Mouse (Mus musculus) ES-Bruce4 (cell line): Measurements from ENCODE around the gene Wee1. TPM values are rescaled to one million over a fixed set of nuclear protein-coding genes. Genes with fewer than 3 reads are reported as not detected.

Experiments
- H3K27ac ChIP-seq: 2 replicates; pipeline ENCODE4 v1.5.1; 2012; ENCODE audit warnings: low read length, inconsistent platforms; ENCODE audit not compliant: insufficient read depth
- H3K27me3 ChIP-seq: 2 replicates; pipeline ENCODE4 v1.6.1; 2012; ENCODE audit warnings: mild to moderate bottlenecking, low read length, inconsistent platforms; ENCODE audit not compliant: control insufficient read depth, poor library complexity, insufficient read depth, severe bottlenecking
- H3K36me3 ChIP-seq: 2 replicates; pipeline ENCODE4 v1.6.1; 2012; ENCODE audit warnings: inconsistent platforms, mild to moderate bottlenecking, low read length, moderate library complexity; ENCODE audit not compliant: control insufficient read depth, poor library complexity, insufficient read depth, severe bottlenecking
- H3K4me1 ChIP-seq: one replicate; pipeline ENCODE4 v1.8.1; 2011; ENCODE audit warnings: low read length; ENCODE audit not compliant: control insufficient read depth, insufficient read depth
- H3K4me3 ChIP-seq: 2 replicates; pipeline ENCODE4 v1.5.1; 2011; ENCODE audit warnings: low read depth, mild to moderate bottlenecking, low read length
- H3K9ac ChIP-seq: 2 replicates; pipeline ENCODE4 v1.6.1; 2012; ENCODE audit warnings: low read depth, mild to moderate bottlenecking, inconsistent platforms; ENCODE audit not compliant: poor library complexity, severe bottlenecking
- H3K9me3 ChIP-seq: replicated peaks from 2 replicates; pipeline ENCODE4 v1.6.1; 2012; ENCODE audit warnings: mild to moderate bottlenecking, low read length, inconsistent platforms; ENCODE audit not compliant: control insufficient read depth, poor library complexity, insufficient read depth, severe bottlenecking
- CTCF ChIP-seq: IDR thresholded peaks from one replicate; pipeline ENCODE4 v1.8.1; 2011; ENCODE audit warnings: low read depth, low read length
- EP300 ChIP-seq: IDR thresholded peaks from 2 replicates; pipeline ENCODE4 v1.6.1; 2011; ENCODE audit warnings: low read depth, low read length; ENCODE audit not compliant: insufficient read depth
- POLR2A ChIP-seq: IDR thresholded peaks from one replicate; pipeline ENCODE4 v1.8.1; 2011; ENCODE audit warnings: low read length; ENCODE audit not compliant: insufficient read depth
- polyA plus RNA-seq: library from polyadenylated mRNA; stranded (reverse); fragments of >200 nt; gene quantifications from 2 replicates; pipeline ENCODE4 v1.2.4, GENCODE M21; 2011; ENCODE audit warnings: low read depth; ENCODE audit not compliant: missing spikeins, insufficient read depth, insufficient read length

Gene Wee1
- 58.7 and 60.1 TPM in 2 replicates for polyA plus RNA-seq

DNA sequence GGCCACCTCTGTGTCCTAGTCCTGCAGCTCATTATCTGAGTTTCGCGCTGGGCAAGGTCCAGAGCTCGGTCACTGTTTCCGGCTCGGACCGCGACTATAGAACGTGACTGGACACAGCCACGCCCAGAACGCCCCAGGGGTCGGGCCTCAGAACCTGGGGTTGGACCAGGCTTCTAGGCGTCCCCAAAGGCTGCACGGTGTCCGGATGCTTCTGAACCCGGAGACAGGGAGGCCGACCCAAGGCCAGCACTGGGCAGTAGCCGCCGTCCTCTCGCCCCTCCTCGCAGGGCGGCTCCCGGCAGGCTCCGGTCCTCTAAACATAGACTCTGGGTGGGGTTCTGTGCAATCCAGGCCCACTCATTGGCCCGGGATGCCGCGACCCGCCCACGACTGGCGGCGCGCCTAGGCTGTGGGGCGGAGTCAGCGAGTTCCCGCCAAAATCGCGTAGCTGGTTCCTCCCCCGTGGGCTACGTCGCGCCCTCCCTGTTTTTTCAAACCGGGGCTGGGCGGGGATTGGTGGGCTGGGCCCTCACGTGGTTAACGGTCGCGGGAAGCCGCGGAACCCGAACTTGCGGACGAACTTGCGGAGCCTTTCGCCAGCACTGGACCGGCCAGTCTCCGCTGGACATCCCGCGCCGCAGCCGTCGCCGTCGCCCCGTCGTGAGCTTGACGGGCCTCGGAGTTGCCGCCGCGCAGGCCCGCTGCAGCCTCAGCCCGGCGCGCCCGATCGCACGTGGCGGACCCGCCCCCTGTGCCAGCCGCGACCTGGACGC lies at the start of gene Wee1:
Gene Wee1, plus strand, starts transcription at position 531 of the 773 bp plus-strand sequence.
- Histone ChIP-seq H3K36me3 (peaks cover 23% of the 10 kb centered on the region), H3K4me3 (peak within 1 kb of the TSS; percentile 96), H3K27me3 (no peaks in the 10 kb centered on the region), H3K4me1 (no peaks in the 10 kb centered on the region), H3K9ac (peak within 1 kb of the TSS; percentile 88), H3K27ac (peak within 1 kb of the TSS; percentile 10), H3K9me3 (peaks cover 2% of the 10 kb centered on the region; the same call in 1 of the 2 replicates)
- TF ChIP-seq EP300: 0 out of 2 replicates have a peak, but pooled peaks have one; percentile 20
- TF ChIP-seq CTCF: no peak

DNA sequence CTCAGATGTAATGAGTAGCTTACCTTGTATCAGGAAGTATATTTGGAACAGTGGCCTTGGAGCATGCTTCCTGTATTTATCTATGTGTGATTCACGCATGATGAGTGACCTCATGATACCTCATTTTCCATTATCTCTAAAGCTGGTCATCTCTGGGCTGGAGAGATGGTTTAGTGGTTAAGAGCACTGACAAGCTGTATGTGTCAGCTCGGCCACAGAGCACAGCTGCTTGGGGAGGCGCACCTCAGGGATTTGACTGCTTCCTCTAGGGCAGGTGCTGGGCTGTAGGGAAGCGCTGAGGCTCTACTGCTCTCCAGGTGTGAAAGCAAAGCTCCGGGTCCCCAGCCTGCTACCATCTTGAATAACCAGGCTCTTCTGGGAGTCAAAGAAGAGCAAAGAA lies 43.7 kb upstream of the Wee1 start:
- H3K9ac ChIP-seq: no peak overlapping the region

DNA sequence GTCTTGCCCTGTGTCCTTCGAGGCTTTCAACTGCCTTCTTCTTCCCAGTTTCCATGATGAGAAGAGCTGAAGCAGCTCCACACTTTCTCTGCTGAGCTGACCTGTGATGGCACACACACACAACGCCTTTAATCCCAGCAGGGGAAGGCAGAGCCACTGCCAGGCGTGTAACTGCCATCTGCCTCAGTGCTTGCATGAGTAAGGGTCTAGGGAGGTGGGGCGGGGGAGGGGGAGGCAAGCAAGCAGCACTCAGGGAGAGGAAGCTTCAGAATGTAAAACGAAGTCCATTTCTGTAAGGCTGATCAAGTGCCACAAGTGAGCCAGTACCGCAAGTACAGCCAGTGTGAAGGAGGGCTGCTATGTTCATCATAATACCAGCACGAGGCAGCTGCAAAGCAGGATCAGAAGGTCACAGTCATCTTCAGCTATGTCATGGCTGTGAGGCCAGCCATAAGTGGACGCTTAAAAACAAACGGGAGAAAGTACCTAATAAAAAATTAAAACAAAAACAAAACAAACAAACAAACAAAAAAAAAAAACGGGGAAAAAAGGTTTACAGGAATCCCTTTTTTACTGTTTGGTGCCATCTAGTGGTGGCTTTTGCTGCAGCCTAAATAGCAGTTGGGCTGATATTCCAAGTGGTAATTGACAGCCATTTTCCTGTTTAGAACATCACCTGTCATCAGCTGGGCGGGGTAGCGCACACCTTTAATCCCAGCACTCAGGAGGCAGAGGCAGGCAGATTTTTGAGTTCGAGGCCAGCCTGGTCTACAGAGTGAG lies 38.3 kb upstream of the Wee1 start:
- Histone ChIP-seq H3K4me1 (no peaks in the 10 kb centered on the region), H3K36me3 (peaks cover 45% of the 10 kb centered on the region), H3K9ac (no peak overlapping the region), H3K9me3 (no peaks in the 10 kb centered on the region), H3K4me3 (no peak overlapping the region), H3K27ac (no peak overlapping the region), H3K27me3 (no peaks in the 10 kb centered on the region)
- no peak for TF ChIP-seq CTCF
- TF ChIP-seq POLR2A: no peak
- TF ChIP-seq EP300: no peak

More for the DNA sequence above, 43.7 kb upstream of the Wee1 start:
- Histone ChIP-seq H3K9me3 (no peaks in the 10 kb centered on the region), H3K4me3 (no peak overlapping the region), H3K27me3 (no peaks in the 10 kb centered on the region), H3K4me1 (no peaks in the 10 kb centered on the region), H3K27ac (no peak overlapping the region), H3K36me3 (peaks cover 55% of the 10 kb centered on the region)
- no peak for TF ChIP-seq POLR2A
- TF ChIP-seq EP300: no peak
- no peak for TF ChIP-seq CTCF

DNA sequence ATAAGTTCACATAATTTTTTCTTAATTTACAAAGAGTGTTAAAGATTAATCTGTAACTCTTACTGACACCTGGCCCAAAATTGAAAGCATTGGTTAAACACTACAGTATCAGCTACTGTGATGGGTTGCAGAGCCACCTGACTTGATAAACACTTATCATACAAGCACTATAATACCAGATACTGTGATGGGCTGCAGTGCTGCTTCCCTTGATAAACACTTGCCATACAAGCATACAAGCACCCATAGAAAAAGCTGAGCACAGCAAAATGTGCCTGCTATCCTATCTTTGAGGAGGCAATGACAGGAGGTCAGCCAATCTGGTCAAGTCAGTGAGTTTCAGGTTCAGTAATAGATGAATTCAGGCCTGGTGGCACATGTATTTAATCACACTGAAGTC lies 36.6 kb upstream of the Wee1 start:
- no peak overlapping the region for H3K27ac ChIP-seq
- H3K4me1 ChIP-seq: no peaks in the 10 kb centered on the region
- H3K9me3 ChIP-seq: no peaks in the 10 kb centered on the region
- peaks cover 51% of the 10 kb centered on the region for H3K36me3 ChIP-seq
- no peak for TF ChIP-seq POLR2A
- no peak for TF ChIP-seq CTCF
- no peak for TF ChIP-seq EP300
- no peak overlapping the region for H3K4me3 ChIP-seq
- H3K9ac ChIP-seq: no peak overlapping the region
- no peaks in the 10 kb centered on the region for H3K27me3 ChIP-seq

DNA sequence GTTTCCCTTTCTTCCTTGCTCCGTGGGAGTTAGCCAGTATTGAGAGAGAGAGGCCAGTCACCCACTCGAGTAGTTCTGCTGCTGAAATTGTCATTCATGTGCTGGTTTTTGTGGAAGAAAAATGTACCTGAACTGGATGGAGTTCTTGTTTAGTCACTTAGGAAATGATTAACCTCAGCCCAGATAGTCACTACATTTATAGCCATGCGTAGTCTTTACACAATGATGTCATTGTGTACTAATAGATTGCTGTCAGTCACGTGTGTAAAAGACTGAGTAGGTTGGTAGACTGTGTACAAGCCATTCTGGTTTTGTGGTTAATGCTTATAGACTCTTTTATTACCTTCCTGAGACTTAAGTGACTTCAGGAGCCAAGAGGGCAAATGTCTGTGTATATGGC lies 33.9 kb upstream of the Wee1 start:
- peaks cover 40% of the 10 kb centered on the region for H3K36me3 ChIP-seq
- TF ChIP-seq POLR2A (no peak), CTCF (no peak), EP300 (no peak)
- no peak overlapping the region for H3K27ac ChIP-seq
- H3K9me3 ChIP-seq: no peaks in the 10 kb centered on the region
- no peaks in the 10 kb centered on the region for H3K4me1 ChIP-seq
- H3K9ac ChIP-seq: no peak overlapping the region
- no peaks in the 10 kb centered on the region for H3K27me3 ChIP-seq
- H3K4me3 ChIP-seq: no peak overlapping the region
